Mouse (Mus musculus): ENCODE results near the gene Camk2n2. TPM values are rescaled to one million over a fixed set of nuclear protein-coding genes. Genes with fewer than 3 reads are reported as not detected.
A peak's percentile ranks its signal among the peaks of the same experiment; 100 is the strongest.

Gene Camk2n2
- polyA plus RNA-seq, 1 experiment from 2014 or later: 0.42 TPM

GRCm38 (mm10) chr16:20651076-20651946 is 30.2 kb upstream of the Camk2n2 start, which contains the start of gene Psmd2:
Gene Psmd2, plus strand, starts transcription at chr16:20651652.
- H3K27me3 ChIP-seq (replicated peaks; ENCODE audit: insufficient read depth, low read length): no peaks in the 10 kb centered on the region
- peak; percentile 99 for ATAC-seq
- TF ChIP-seq CTCF (IDR thresholded peaks at IDR 0.05) (peak; percentile 34; the same call in 1 of the 2 replicates), EP300 (IDR thresholded peaks at IDR 0.05) (no peak)
- 2% methylated on average over 35 of the region's 46 CpGs for WGBS
- H3K4me1 ChIP-seq (ENCODE audit: insufficient read depth, low read depth, low read length): no peaks in the 10 kb centered on the region
- peak within 1 kb of the TSS; percentile 60 for H3K9ac ChIP-seq (replicated peaks; ENCODE audit: low read depth)
- peak within 1 kb of the TSS; percentile 64 for H3K27ac ChIP-seq (ENCODE audit: low read length)
- no peaks in the 10 kb centered on the region for H3K9me3 ChIP-seq (ENCODE audit: low read length)
- peaks cover 10% of the 10 kb centered on the region; the same call in 1 of the 2 replicates for H3K36me3 ChIP-seq (ENCODE audit: insufficient read depth, low read length)
- DNase-seq (ENCODE audit: low spot score): peak; percentile 96
- peak within 1 kb of the TSS; percentile 79 for H3K4me2 ChIP-seq (replicated peaks; ENCODE audit: low read depth, low read length)
- H3K4me3 ChIP-seq (ENCODE audit: low read depth, low read length): peak within 1 kb of the TSS; percentile 57

GRCm38 (mm10) chr16:20643911-20644310 is 22.8 kb upstream of the Camk2n2 start:
- 81% methylated on average over 7 of the region's 7 CpGs for WGBS
- ATAC-seq (no peak), DNase-seq (ENCODE audit: low spot score) (no peak)

GRCm38 (mm10) chr16:20642161-20642560 is 21.1 kb upstream of the Camk2n2 start:
- DNase-seq (ENCODE audit: low spot score) (peak; percentile 68), ATAC-seq (peak; percentile 37; the same call in 1 of the 2 replicates)
- no peak overlapping the region for H3K4me2 ChIP-seq (replicated peaks; ENCODE audit: low read depth, low read length)
- no peaks in the 10 kb centered on the region for H3K4me1 ChIP-seq (ENCODE audit: insufficient read depth, low read depth, low read length)
- H3K27ac ChIP-seq (ENCODE audit: low read length): no peak overlapping the region
- H3K9ac ChIP-seq (replicated peaks; ENCODE audit: low read depth): no peak overlapping the region
- H3K9me3 ChIP-seq (ENCODE audit: low read length): no peaks in the 10 kb centered on the region
- H3K4me3 ChIP-seq (ENCODE audit: low read depth, low read length): no peak overlapping the region
- WGBS: 3% methylated on average over 8 of the region's 8 CpGs
- TF ChIP-seq EP300 (IDR thresholded peaks at IDR 0.05) (no peak), CTCF (IDR thresholded peaks at IDR 0.05) (peak; percentile 83)
- H3K27me3 ChIP-seq (replicated peaks; ENCODE audit: insufficient read depth, low read length): no peaks in the 10 kb centered on the region
- H3K36me3 ChIP-seq (ENCODE audit: insufficient read depth, low read length): no peaks in the 10 kb centered on the region

More at GRCm38 (mm10) chr16:20643911-20644310, 22.8 kb upstream of the Camk2n2 start:
- Histone ChIP-seq H3K9me3 (ENCODE audit: low read length) (no peaks in the 10 kb centered on the region), H3K4me2 (replicated peaks; ENCODE audit: low read depth, low read length) (no peak overlapping the region), H3K27ac (ENCODE audit: low read length) (no peak overlapping the region), H3K36me3 (ENCODE audit: insufficient read depth, low read length) (no peaks in the 10 kb centered on the region), H3K9ac (replicated peaks; ENCODE audit: low read depth) (no peak overlapping the region), H3K27me3 (replicated peaks; ENCODE audit: insufficient read depth, low read length) (no peaks in the 10 kb centered on the region), H3K4me3 (ENCODE audit: low read depth, low read length) (no peak overlapping the region), H3K4me1 (ENCODE audit: insufficient read depth, low read depth, low read length) (no peaks in the 10 kb centered on the region)
- TF ChIP-seq CTCF (IDR thresholded peaks at IDR 0.05) (no peak), EP300 (IDR thresholded peaks at IDR 0.05) (no peak)

GRCm38 (mm10) chr16:20638367-20638766 is 17.3 kb upstream of the Camk2n2 start:
- ATAC-seq: no peak
- Histone ChIP-seq H3K36me3 (ENCODE audit: insufficient read depth, low read length) (no peaks in the 10 kb centered on the region), H3K27me3 (replicated peaks; ENCODE audit: insufficient read depth, low read length) (no peaks in the 10 kb centered on the region), H3K4me3 (ENCODE audit: low read depth, low read length) (no peak overlapping the region), H3K27ac (ENCODE audit: low read length) (no peak overlapping the region), H3K4me1 (ENCODE audit: insufficient read depth, low read depth, low read length) (no peaks in the 10 kb centered on the region), H3K4me2 (replicated peaks; ENCODE audit: low read depth, low read length) (no peak overlapping the region), H3K9me3 (ENCODE audit: low read length) (no peaks in the 10 kb centered on the region), H3K9ac (replicated peaks; ENCODE audit: low read depth) (no peak overlapping the region)
- no peak for TF ChIP-seq EP300 (IDR thresholded peaks at IDR 0.05)
- no peak for TF ChIP-seq CTCF (IDR thresholded peaks at IDR 0.05)
- WGBS: 63% methylated on average over 8 of the region's 8 CpGs
- no peak for DNase-seq (ENCODE audit: low spot score)

GRCm38 (mm10) chr16:20637410-20637809 is 16.3 kb upstream of the Camk2n2 start:
- 63% methylated on average over 8 of the region's 8 CpGs for WGBS
- no peak overlapping the region for H3K4me2 ChIP-seq (replicated peaks; ENCODE audit: low read depth, low read length)
- no peaks in the 10 kb centered on the region for H3K27me3 ChIP-seq (replicated peaks; ENCODE audit: insufficient read depth, low read length)
- DNase-seq (ENCODE audit: low spot score): no peak
- ATAC-seq: no peak
- no peak for TF ChIP-seq EP300 (IDR thresholded peaks at IDR 0.05)
- no peak for TF ChIP-seq CTCF (IDR thresholded peaks at IDR 0.05)
- no peak overlapping the region for H3K27ac ChIP-seq (ENCODE audit: low read length)
- no peaks in the 10 kb centered on the region for H3K9me3 ChIP-seq (ENCODE audit: low read length)
- H3K4me3 ChIP-seq (ENCODE audit: low read depth, low read length): no peak overlapping the region
- H3K4me1 ChIP-seq (ENCODE audit: insufficient read depth, low read depth, low read length): no peaks in the 10 kb centered on the region
- H3K9ac ChIP-seq (replicated peaks; ENCODE audit: low read depth): no peak overlapping the region
- no peaks in the 10 kb centered on the region for H3K36me3 ChIP-seq (ENCODE audit: insufficient read depth, low read length)

GRCm38 (mm10) chr16:20629731-20630634 is 8.9 kb upstream of the Camk2n2 start, which contains the start of gene Ece2:
Gene Ece2, plus strand, starts transcription at chr16:20629828.
- no peak within 1 kb of the TSS for H3K9ac ChIP-seq (replicated peaks; ENCODE audit: low read depth)
- H3K9me3 ChIP-seq (ENCODE audit: low read length): no peaks in the 10 kb centered on the region
- H3K27ac ChIP-seq (ENCODE audit: low read length): no peak within 1 kb of the TSS
- H3K36me3 ChIP-seq (ENCODE audit: insufficient read depth, low read length): no peaks in the 10 kb centered on the region
- H3K4me2 ChIP-seq (replicated peaks; ENCODE audit: low read depth, low read length): peak within 1 kb of the TSS; percentile 74
- H3K4me1 ChIP-seq (ENCODE audit: insufficient read depth, low read depth, low read length): peaks cover 4% of the 10 kb centered on the region; the same call in 1 of the 2 replicates
- H3K4me3 ChIP-seq (ENCODE audit: low read depth, low read length): peak within 1 kb of the TSS; percentile 31
- DNase-seq (ENCODE audit: low spot score) (no peak), ATAC-seq (peak; percentile 43)
- 6% methylated on average over 52 of the region's 54 CpGs for WGBS
- no peaks in the 10 kb centered on the region for H3K27me3 ChIP-seq (replicated peaks; ENCODE audit: insufficient read depth, low read length)
- no peak for TF ChIP-seq CTCF (IDR thresholded peaks at IDR 0.05)
- TF ChIP-seq EP300 (IDR thresholded peaks at IDR 0.05): no peak
